Mouse (Mus musculus) ES-Bruce4 (cell line): ENCODE results near the gene Masp1. TPM values are rescaled to one million over a fixed set of nuclear protein-coding genes. Genes with fewer than 3 reads are reported as not detected.

Source experiments
- H3K27ac ChIP-seq: 2 replicates; pipeline ENCODE4 v1.5.1; 2012; ENCODE audit warnings: low read length, inconsistent platforms; ENCODE audit not compliant: insufficient read depth
- H3K27me3 ChIP-seq: 2 replicates; pipeline ENCODE4 v1.6.1; 2012; ENCODE audit warnings: mild to moderate bottlenecking, low read length, inconsistent platforms; ENCODE audit not compliant: control insufficient read depth, poor library complexity, insufficient read depth, severe bottlenecking
- H3K36me3 ChIP-seq: 2 replicates; pipeline ENCODE4 v1.6.1; 2012; ENCODE audit warnings: inconsistent platforms, mild to moderate bottlenecking, low read length, moderate library complexity; ENCODE audit not compliant: control insufficient read depth, poor library complexity, insufficient read depth, severe bottlenecking
- H3K4me1 ChIP-seq: one replicate; pipeline ENCODE4 v1.8.1; 2011; ENCODE audit warnings: low read length; ENCODE audit not compliant: control insufficient read depth, insufficient read depth
- H3K4me3 ChIP-seq: 2 replicates; pipeline ENCODE4 v1.5.1; 2011; ENCODE audit warnings: low read depth, mild to moderate bottlenecking, low read length
- H3K9ac ChIP-seq: 2 replicates; pipeline ENCODE4 v1.6.1; 2012; ENCODE audit warnings: low read depth, mild to moderate bottlenecking, inconsistent platforms; ENCODE audit not compliant: poor library complexity, severe bottlenecking
- H3K9me3 ChIP-seq: replicated peaks from 2 replicates; pipeline ENCODE4 v1.6.1; 2012; ENCODE audit warnings: mild to moderate bottlenecking, low read length, inconsistent platforms; ENCODE audit not compliant: control insufficient read depth, poor library complexity, insufficient read depth, severe bottlenecking
- CTCF ChIP-seq: IDR thresholded peaks from one replicate; pipeline ENCODE4 v1.8.1; 2011; ENCODE audit warnings: low read depth, low read length
- EP300 ChIP-seq: IDR thresholded peaks from 2 replicates; pipeline ENCODE4 v1.6.1; 2011; ENCODE audit warnings: low read depth, low read length; ENCODE audit not compliant: insufficient read depth
- POLR2A ChIP-seq: IDR thresholded peaks from one replicate; pipeline ENCODE4 v1.8.1; 2011; ENCODE audit warnings: low read length; ENCODE audit not compliant: insufficient read depth
- polyA plus RNA-seq: library from polyadenylated mRNA; stranded (reverse); fragments of >200 nt; gene quantifications from 2 replicates; pipeline ENCODE4 v1.2.4, GENCODE M21; 2011; ENCODE audit warnings: low read depth; ENCODE audit not compliant: missing spikeins, insufficient read depth, insufficient read length

Masp1 gene
- polyA plus RNA-seq, 1 experiment = 2.5 TPM

DNA sequence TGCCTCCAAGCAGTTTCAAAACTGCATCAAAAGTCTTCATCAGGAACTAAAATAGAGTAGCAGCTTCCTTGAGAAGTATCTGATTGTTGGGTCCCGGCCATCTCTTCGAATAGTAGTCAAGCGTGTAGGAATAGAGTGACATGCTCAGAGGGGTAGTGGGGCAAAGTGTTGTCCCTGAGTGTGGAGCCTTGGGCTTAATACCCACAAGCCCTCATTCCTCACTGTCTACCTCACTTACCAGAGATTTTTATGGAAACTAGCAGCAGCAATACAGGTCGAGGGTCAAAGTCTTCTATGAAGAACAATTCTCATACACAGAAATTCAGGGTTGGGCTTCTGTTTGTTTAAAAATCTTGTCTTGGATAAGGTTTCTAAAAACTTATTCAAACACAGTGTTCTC is 69.8 kb downstream of the Masp1 start:
- no peaks in the 10 kb centered on the region for H3K27me3 ChIP-seq
- TF ChIP-seq EP300 = no peak
- no peak for TF ChIP-seq CTCF
- no peak for TF ChIP-seq POLR2A
- no peak overlapping the region for H3K9ac ChIP-seq
- no peaks in the 10 kb centered on the region for H3K36me3 ChIP-seq
- no peak overlapping the region for H3K4me3 ChIP-seq
- no peaks in the 10 kb centered on the region for H3K4me1 ChIP-seq
- no peak overlapping the region for H3K27ac ChIP-seq
- H3K9me3 ChIP-seq = no peaks in the 10 kb centered on the region; the same call in 1 of the 2 replicates

DNA sequence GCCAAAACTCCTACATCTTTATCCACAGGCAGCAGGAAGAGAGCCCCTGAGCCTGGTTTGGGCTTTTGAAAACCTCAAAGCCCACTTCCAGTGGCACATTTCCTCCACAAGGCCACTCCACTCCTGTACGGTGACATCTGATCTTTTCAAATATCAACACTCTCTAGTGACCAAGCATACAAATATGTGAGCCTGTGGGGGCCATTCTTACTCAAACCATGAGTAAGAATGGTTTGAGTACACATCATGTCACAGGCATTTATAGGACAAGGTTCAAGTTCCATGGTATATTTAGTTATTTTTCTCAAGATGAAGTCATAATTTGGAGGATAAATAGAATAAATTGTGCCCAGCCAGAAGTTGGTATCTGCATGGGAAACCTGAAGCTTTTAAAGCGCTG is 70.7 kb downstream of the Masp1 start:
- Histone ChIP-seq H3K4me3 (no peak overlapping the region), H3K9me3 (no peaks in the 10 kb centered on the region; the same call in 1 of the 2 replicates), H3K4me1 (no peaks in the 10 kb centered on the region), H3K27ac (no peak overlapping the region), H3K27me3 (no peaks in the 10 kb centered on the region), H3K36me3 (no peaks in the 10 kb centered on the region), H3K9ac (no peak overlapping the region)
- TF ChIP-seq EP300 = no peak

DNA sequence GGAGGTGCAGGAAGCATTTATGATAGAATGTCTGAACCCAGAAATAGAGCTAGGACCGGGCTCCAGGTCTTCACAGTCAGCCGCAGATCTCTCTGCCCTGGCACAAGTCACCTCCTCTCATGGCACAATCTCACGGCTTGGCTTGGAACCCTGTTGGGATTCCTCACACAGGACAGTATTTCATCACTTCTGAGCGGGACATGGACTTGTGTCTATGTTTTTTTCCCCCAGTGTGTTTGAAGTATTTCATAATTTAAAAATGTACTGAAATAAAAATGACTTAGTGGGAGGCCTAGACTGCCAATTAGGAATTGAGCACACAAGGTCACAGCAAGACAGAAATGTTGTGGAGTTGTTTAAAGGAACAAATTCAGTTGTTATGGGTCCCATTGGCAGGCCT is 76.4 kb downstream of the Masp1 start:
- no peak for TF ChIP-seq CTCF
- TF ChIP-seq POLR2A = no peak
- no peak for TF ChIP-seq EP300
- no peaks in the 10 kb centered on the region for H3K27me3 ChIP-seq
- H3K4me3 ChIP-seq = no peak overlapping the region
- H3K4me1 ChIP-seq = no peaks in the 10 kb centered on the region
- H3K36me3 ChIP-seq = no peaks in the 10 kb centered on the region
- H3K9me3 ChIP-seq = 0 out of 2 replicates have a peak, but pooled peaks cover 4% of the 10 kb centered on the region
- no peak overlapping the region for H3K9ac ChIP-seq
- no peak overlapping the region for H3K27ac ChIP-seq

DNA sequence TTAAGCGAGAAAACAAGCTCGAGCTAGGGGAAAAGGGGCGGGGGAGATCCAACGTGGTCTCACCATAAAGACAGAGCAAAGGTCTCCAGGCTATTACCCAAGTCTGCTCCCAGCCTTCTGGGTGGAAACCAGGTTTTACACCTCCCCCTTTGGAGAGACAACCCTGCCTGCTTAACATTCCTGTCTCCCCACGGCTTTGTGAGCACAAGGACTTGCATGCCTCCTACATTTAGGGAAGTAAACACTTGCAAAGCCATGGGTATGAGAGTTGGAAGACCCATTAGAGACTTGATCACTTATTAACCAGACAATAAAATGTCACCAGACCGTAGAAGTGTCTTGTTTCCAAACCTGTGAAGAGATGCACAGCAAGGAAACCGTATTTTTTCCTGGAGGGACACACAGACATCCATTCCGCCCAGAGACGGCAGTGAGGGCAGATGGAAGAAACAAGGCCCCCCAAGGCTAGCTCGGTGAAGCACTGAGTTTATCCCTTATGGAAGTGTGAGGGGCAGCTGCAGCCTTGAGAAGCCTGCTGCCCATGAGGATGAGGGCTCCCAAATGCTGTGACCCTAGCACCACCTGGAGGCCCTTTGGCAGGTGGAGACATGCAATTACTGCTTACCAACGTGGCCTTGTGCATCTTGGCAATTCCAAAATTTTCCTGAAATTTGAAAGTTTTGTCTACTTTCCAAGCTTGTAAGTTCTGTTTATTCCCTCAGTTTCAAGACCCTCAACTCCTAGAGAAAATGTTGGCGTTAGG is 83.0 kb downstream of the Masp1 start:
- Histone ChIP-seq H3K36me3 (no peaks in the 10 kb centered on the region), H3K4me3 (no peak overlapping the region), H3K9ac (no peak overlapping the region), H3K27me3 (no peaks in the 10 kb centered on the region), H3K4me1 (no peaks in the 10 kb centered on the region), H3K27ac (no peak overlapping the region), H3K9me3 (0 out of 2 replicates have a peak, but pooled peaks cover 4% of the 10 kb centered on the region)
- TF ChIP-seq CTCF (peak; percentile 56), POLR2A (no peak), EP300 (no peak)

DNA sequence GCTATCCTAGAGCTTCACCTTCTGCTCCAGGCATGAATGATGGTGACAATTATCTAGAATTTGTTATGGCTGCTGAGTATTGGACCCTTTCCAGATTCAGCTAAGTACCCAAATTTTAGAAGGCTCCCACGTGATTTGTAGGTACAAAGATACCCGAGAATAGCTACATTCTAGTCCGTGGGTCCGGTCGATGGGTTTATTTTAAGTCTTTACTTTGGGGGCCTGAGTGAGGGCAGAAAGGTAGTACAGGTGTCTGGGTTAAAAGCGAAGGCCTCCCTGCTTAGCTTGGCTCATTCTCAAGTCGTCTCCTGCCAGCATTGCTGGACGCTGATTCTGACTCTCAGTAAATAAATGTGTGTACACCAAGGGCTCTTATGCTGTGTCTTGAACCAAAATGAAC is 90.6 kb downstream of the Masp1 start:
- no peaks in the 10 kb centered on the region for H3K9me3 ChIP-seq
- H3K27ac ChIP-seq = no peak overlapping the region
- no peaks in the 10 kb centered on the region for H3K4me1 ChIP-seq
- H3K27me3 ChIP-seq = no peaks in the 10 kb centered on the region
- H3K9ac ChIP-seq = no peak overlapping the region
- H3K4me3 ChIP-seq = no peak overlapping the region
- no peaks in the 10 kb centered on the region for H3K36me3 ChIP-seq
- no peak for TF ChIP-seq POLR2A
- TF ChIP-seq EP300 = no peak
- TF ChIP-seq CTCF = no peak

DNA sequence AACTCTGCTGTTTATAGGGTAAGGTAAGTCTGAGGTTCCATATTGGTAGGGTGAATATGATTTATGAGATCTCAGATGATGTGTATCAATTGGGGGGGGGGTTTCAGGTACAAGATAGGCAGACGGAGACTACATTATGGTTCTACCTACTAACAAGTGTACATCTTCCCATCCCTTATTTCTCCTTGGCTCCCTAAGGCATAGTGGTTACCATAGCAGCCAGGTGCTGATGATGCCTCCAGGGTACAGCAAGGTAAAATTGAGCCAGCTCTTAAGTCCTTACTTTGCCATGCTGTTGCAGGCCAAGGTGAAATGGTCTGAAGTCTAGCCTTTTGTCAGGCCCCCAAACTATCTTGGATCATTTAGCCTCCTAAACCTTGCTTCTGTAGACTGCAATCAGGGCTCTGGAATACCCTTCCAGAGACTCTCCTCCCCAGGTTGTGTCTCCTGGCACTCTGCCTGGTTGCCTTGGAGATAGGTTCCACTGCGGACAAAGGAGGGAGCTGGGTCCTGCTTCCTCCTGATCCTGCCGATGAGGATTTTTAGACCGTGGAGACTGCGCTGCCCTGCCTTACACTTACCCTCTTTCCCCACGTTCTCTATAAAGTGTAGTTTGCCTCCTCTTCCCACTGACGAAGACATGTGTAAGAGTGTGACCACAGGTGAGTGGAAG is 91.8 kb downstream of the Masp1 start, which contains the start of gene Rtp1:
Rtp1 (plus strand) TSS at position 487 of the 673 bp plus-strand sequence.
- no peaks in the 10 kb centered on the region for H3K27me3 ChIP-seq

More for the DNA sequence above, 91.8 kb downstream of the Masp1 start, which contains the start of gene Rtp1:
- no peak within 1 kb of the TSS for H3K9ac ChIP-seq
- H3K9me3 ChIP-seq = no peaks in the 10 kb centered on the region
- H3K4me3 ChIP-seq = no peak within 1 kb of the TSS
- TF ChIP-seq POLR2A (no peak), EP300 (no peak), CTCF (no peak)
- no peaks in the 10 kb centered on the region for H3K36me3 ChIP-seq
- no peak within 1 kb of the TSS for H3K27ac ChIP-seq
- H3K4me1 ChIP-seq = no peaks in the 10 kb centered on the region
